Mouse (Mus musculus): ENCODE measurements at regions not wholly inside any gene's neighbourhood (a gene's known extent, or its start where the extent isn't known, plus 50 kb on each side); places are given as distances from the start of the nearest gene placed in this dataset.

DNA sequence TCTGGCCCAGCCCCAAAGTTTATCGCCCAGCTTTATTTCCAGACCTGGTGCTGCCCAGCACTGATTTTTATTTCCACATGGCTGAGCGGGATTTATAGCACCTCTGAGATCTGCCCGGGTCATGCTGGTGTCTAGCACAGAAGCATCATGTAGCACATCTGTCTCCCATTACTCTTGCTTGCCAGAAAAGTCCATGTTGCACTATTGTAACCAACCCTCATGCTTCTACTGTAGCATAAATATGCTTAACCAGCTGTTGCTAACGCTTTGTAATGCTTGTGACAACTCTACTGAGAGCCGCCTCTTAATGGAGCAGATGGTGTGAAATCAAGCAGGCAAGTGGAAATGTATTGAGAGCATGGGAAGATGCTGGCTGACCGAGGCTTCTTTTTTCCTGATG, 81.5 kb downstream of the Npy start:
- TF ChIP-seq POLR2A (IDR thresholded peaks at IDR 0.05; ENCODE audit: low read depth, low read length) (no peak), CTCF (conservative IDR thresholded peaks at IDR 0.05 in 1 of 2, IDR thresholded peaks at IDR 0.05 in 1 of 2; ENCODE audit: low read depth in 2 of 2, low read length in 2 of 2) (no peak), RAD21 (IDR thresholded peaks at IDR 0.05; ENCODE audit: low read depth, low read length) (no peak), KAT2A (IDR thresholded peaks at IDR 0.05; ENCODE audit: insufficient replicate concordance, low read length) (no peak), BHLHE40 (IDR thresholded peaks at IDR 0.05; ENCODE audit: low read depth, low read length) (no peak), TCF12 (IDR thresholded peaks at IDR 0.05; ENCODE audit: low read depth, low read length) (no peak), MAFK (IDR thresholded peaks at IDR 0.05; ENCODE audit: insufficient replicate concordance, low read length) (no peak), HCFC1 (IDR thresholded peaks at IDR 0.05; ENCODE audit: low read depth, low read length) (no peak)
